Mouse (Mus musculus) erythroblast, embryonic 14.5 days (primary cell): Measurements from ENCODE around the gene Pax6. TPM values are rescaled to one million over a fixed set of nuclear protein-coding genes. Genes with fewer than 3 reads are reported as not detected.

Source experiments
- H3K27me3 ChIP-seq: 2 replicates; pipeline ENCODE4 v1.6.1; 2012; ENCODE audit warnings: inconsistent platforms; ENCODE audit not compliant: control insufficient read depth
- H3K36me3 ChIP-seq: 2 replicates; pipeline ENCODE4 v1.6.1; 2012; ENCODE audit warnings: mild to moderate bottlenecking, inconsistent platforms; ENCODE audit not compliant: control insufficient read depth
- H3K4me1 ChIP-seq: 2 replicates; pipeline ENCODE4 v1.6.1; 2012; ENCODE audit warnings: inconsistent platforms; ENCODE audit not compliant: control insufficient read depth
- H3K4me3 ChIP-seq: replicated peaks from 2 replicates; pipeline ENCODE3; 2012; ENCODE audit warnings: moderate library complexity, mild to moderate bottlenecking, inconsistent platforms
- H3K9me3 ChIP-seq: 2 replicates; pipeline ENCODE4 v1.6.1; 2012; ENCODE audit warnings: low read length, inconsistent platforms, mixed read lengths; ENCODE audit not compliant: control insufficient read depth
- GATA1 ChIP-seq: IDR thresholded peaks from 2 replicates; pipeline ENCODE4 v1.6.1; 2012; ENCODE audit warnings: low read length, inconsistent platforms, mixed read lengths
- TAL1 ChIP-seq: IDR thresholded peaks from 3 replicates; pipeline ENCODE4 v1.6.1; 2012; ENCODE audit warnings: low read length, inconsistent platforms, mixed read lengths
- polyA plus RNA-seq: library from polyadenylated mRNA; stranded (reverse); fragments of >175 nt; gene quantifications from 2 replicates; pipeline ENCODE4 v1.2.3, GENCODE M21; 2012

Gene Pax6
- polyA plus RNA-seq, 1 experiment, result 0.06 TPM

DNA sequence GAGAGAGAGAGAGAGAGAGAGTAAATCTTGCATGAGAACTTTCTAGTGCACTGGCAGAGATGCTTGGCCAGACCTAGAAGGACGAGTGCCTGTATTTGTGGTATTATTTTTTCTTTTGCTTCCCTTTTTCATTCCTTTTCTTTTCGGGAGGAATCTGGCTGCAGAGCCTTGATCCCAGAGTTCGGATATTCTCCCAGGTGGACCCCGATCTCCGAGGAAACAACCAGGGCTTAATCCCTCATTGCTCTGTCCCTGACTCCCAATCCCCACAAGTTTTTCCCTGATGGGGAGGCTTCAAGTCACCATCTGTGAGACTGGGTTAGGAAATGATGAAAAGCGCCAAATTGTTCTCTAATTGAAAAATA is 2.0 kb downstream of the Pax6 start:
- Histone ChIP-seq H3K27me3 (peaks cover 100% of the 10 kb centered on the region), H3K9me3 (peaks cover 12% of the 10 kb centered on the region; the same call in 1 of the 2 replicates), H3K36me3 (no peaks in the 10 kb centered on the region), H3K4me3 (no peak overlapping the region), H3K4me1 (no peaks in the 10 kb centered on the region; the same call in none of the 2 replicates)
- TF ChIP-seq GATA1 (no peak), TAL1 (no peak)

DNA sequence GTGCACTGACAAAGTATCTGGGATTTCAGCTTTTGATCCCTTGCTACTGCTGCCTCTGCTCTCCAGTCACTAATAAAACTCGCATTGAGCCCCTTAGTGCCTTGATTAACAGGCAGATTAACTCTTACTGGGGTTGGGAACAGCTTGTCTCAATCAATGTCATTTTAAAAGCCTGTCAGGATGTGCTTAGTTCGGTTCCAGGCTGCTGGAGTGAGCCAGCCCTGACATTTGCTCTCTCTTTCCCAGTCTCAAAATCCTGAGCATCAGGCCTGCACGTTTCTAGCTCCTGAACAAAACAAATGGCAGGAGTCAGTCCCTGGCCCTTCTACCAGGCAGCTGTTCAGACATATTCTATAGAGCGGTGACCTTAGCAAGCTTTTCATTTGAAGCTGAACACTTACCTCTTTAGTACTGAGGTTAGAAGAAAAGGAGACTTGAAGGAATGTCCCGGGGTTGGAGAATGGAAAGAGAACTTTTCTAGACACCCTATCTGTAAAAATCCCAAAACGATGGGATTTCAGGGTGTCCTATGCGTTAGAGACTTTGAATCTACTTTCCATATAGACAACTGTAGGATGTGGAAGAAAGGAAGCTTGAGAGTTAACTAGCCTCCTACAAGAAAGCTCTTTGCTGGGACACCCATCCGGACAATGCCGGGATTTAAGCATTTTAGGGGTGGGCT is 2.6 kb downstream of the Pax6 start:
- TF ChIP-seq TAL1 (no peak), GATA1 (no peak)
- Histone ChIP-seq H3K4me1 (peaks cover 1% of the 10 kb centered on the region), H3K36me3 (no peaks in the 10 kb centered on the region), H3K27me3 (peaks cover 100% of the 10 kb centered on the region), H3K9me3 (peaks cover 15% of the 10 kb centered on the region; the same call in 1 of the 2 replicates), H3K4me3 (no peak overlapping the region)

DNA sequence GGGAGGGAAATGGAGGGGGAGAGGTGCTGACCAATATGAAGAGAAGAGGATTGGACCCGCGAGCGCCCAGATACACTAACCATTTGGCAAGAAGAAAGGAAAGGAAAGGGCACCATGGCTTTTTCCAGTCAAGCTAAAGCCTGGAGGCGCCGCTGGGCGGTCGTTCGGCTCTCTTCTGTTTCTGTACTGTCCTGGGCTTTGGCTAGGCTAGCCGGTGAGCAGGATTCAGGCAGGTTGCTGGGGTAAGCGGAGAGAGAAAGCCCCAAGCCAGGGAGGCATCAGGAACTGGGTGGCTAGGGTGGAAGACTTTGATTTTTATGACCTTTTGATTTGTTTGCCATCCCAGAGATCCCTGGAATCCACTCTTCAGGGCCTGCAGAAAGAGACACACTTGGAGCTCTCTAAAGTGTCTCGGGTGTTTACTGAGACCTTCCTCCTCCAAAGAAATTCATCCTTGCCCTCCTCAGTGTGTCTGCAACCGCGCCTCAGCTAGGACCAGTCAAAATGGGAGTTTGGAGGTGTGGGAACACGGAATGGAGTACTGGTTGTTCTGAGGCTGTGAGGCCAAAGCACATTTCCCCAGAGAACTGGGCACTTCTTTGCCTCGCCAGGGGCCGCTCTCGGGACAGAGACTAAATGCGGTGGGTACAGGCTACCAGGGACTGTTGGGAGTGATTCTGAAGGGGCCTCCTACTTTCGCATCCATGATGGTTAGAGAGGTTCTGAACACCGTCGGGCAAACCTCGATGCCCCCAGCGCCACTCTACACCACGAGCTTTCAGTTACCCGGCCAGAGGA is 3.3 kb downstream of the Pax6 start:
- H3K4me3 ChIP-seq, result no peak overlapping the region
- TF ChIP-seq TAL1 (no peak), GATA1 (no peak)
- no peaks in the 10 kb centered on the region for H3K36me3 ChIP-seq
- H3K9me3 ChIP-seq, result peaks cover 17% of the 10 kb centered on the region; the same call in 1 of the 2 replicates
- peaks cover 4% of the 10 kb centered on the region for H3K4me1 ChIP-seq
- H3K27me3 ChIP-seq, result peaks cover 100% of the 10 kb centered on the region

DNA sequence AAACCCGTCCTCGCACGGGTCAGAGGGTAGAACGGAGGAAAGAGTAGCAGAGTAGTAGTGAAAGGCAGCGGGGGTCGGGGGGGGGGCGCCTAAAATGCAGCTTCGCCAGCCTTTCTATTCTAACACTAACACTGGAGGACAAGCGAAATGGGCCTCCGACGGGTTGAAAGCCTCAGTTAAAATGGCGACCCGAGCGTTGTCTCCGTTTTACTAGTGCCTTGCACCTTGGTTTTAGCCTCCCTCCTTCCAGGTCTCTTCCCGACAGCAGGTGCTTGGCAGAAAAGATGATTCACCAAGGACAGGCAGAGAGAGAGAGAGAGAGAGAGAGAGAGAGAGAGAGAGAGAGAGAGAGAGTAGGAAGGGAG is 3.9 kb downstream of the Pax6 start:
- Histone ChIP-seq H3K4me3 (no peak overlapping the region), H3K9me3 (peaks cover 17% of the 10 kb centered on the region; the same call in 1 of the 2 replicates), H3K36me3 (no peaks in the 10 kb centered on the region), H3K27me3 (peaks cover 100% of the 10 kb centered on the region), H3K4me1 (peaks cover 4% of the 10 kb centered on the region)
- TF ChIP-seq GATA1, result no peak
- TF ChIP-seq TAL1, result no peak

DNA sequence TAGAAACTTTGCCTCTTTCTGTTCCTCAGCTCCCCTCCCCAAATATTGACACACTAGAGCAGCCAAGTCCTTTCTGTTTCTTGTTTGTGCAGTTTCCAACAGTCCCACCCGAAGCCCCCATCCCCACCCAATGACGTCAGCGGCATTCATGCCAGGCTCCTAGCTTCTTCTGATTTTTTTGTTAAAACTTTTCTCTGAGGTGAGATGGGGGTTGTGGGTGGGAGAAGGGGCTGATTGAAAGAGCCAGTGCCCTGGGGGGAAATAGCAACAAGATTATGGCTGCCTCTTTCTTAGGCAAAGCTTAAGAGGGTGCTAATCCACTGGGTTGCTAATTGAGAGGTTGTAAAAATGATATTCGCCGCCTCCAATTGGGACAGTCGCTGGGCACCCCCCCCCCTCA is 4.4 kb downstream of the Pax6 start:
- Histone ChIP-seq H3K4me3 (no peak overlapping the region), H3K27me3 (peaks cover 100% of the 10 kb centered on the region), H3K9me3 (peaks cover 14% of the 10 kb centered on the region; the same call in 1 of the 2 replicates), H3K36me3 (no peaks in the 10 kb centered on the region), H3K4me1 (peaks cover 4% of the 10 kb centered on the region)
- no peak for TF ChIP-seq GATA1
- no peak for TF ChIP-seq TAL1

DNA sequence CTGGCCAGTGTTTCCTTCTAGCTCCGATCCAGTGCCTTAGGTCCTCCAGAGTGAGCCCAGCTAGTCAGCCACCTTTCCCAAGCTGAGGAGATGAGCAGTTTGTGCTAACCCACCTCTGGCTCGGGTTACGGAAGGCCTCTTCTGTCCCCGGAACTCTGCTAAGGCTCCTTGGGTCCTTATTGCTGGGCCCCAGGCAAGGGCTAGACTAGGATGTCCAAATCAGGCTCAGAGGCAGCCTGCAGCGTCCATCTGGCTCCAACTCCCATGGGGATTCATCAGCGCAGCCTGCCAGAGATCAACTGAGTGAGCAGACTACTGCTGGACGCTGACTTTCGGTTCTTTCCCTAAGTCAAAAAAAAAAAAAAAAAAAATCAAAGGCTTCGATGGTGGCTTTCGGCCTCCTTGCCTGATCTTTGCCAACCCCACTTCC is 4.9 kb downstream of the Pax6 start:
- no peak overlapping the region for H3K4me3 ChIP-seq
- TF ChIP-seq GATA1 (no peak), TAL1 (no peak)

DNA sequence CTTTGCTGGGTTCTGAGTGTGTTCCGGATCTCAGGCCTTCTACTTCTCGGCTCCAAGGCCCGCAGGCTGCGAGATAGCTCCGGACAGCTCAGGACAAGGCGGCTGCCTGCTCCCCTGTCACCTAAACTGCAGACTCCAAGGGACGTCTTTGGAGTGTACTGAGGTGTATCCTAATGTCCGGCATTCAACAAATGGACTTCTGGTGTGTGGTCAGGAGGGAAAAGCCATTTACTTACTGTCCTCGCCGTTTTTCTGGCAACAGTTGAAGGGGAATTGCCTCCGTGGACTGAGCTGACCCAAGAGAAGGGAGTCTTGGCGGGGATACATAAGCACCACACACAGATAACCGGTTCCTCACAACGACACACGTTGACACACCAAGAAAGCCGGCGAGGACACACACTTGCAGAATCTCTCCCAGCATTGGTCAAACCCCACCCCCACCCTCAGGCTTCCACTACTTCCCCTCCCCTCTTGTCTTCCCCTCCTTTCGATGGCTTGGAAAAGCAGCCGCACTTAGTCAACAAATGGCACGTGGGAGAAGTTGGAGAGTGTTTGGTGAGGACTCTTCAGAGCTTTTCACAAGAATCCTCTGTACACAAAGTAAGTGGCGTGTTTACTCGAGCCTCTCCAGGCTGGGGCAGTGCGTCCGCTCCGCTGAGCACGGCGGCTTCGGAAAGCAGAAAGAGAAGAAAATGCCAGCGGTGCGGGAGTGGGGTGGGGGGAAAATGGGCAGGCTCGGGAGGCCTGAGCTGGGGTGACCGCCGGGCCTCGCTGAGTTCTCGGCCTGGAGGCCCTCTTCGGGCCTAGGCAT is 5.6 kb downstream of the Pax6 start:
- H3K27me3 ChIP-seq, result peaks cover 100% of the 10 kb centered on the region
- no peak overlapping the region for H3K4me3 ChIP-seq
- H3K9me3 ChIP-seq, result peaks cover 14% of the 10 kb centered on the region; the same call in 1 of the 2 replicates
- H3K36me3 ChIP-seq, result no peaks in the 10 kb centered on the region
- peaks cover 4% of the 10 kb centered on the region for H3K4me1 ChIP-seq
- no peak for TF ChIP-seq GATA1
- TF ChIP-seq TAL1, result no peak

More for the DNA sequence above, 4.9 kb downstream of the Pax6 start:
- Histone ChIP-seq H3K9me3 (peaks cover 14% of the 10 kb centered on the region; the same call in 1 of the 2 replicates), H3K4me1 (peaks cover 4% of the 10 kb centered on the region), H3K36me3 (no peaks in the 10 kb centered on the region), H3K27me3 (peaks cover 100% of the 10 kb centered on the region)

DNA sequence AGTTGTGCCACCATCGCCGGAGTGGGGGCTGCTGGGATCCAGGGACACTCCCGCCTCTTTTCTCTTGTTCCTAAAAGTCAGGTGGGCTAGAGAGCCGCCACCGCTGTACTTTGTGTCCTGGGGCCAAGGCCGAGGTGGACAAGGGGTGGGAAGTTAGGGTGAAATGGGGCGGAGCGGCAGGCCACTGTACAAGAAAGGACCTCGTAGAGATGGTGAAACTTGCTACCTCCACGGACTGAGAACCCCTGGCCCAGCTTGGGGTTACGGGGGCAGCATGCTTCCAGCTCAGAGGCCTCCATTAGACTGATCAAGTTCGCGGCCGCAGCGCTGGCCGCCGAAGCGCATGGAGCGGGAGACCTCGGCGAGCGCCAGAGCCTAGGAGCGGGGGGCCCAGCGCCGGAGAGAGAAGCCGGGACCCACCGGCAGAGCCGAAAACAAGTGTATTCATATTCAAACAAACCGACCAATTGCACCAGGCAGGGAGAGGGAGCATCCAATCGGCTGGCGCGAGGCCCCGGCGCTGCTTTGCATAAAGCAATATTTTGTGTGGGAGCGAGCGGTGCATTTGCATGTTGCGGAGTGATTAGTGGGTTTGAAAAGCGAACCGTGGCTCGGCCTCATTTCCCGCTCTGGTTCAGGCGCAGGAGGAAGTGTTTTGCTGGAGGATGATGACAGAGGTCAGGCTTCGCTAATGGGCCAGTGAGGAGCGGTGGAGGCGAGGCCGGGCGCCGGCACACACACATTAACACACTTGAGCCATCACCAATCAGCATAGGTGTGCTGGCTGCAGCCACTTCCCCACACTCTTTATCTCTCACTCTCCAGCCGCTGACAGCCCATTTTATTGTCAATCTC is 6.4 kb downstream of the Pax6 start:
- H3K4me3 ChIP-seq, result peak overlapping the region; percentile 29
- peaks cover 100% of the 10 kb centered on the region for H3K27me3 ChIP-seq
- H3K4me1 ChIP-seq, result peaks cover 4% of the 10 kb centered on the region
- peaks cover 14% of the 10 kb centered on the region; the same call in 1 of the 2 replicates for H3K9me3 ChIP-seq
- H3K36me3 ChIP-seq, result no peaks in the 10 kb centered on the region
- TF ChIP-seq TAL1, result no peak
- no peak for TF ChIP-seq GATA1
